Mouse (Mus musculus) embryonic fibroblast, embryonic 13.5 days (primary cell): ENCODE measurements at regions not wholly inside any gene's neighbourhood (a gene's known extent, or its start where the extent isn't known, plus 50 kb on each side); places are given as distances from the start of the nearest gene placed in this dataset.

Experiments
- CTCF ChIP-seq: IDR thresholded peaks from 2 replicates; pipeline ENCODE4 v1.5.1; 2011; ENCODE audit warnings: mild to moderate bottlenecking, control low read depth, low read length, moderate library complexity, borderline replicate concordance; ENCODE audit not compliant: insufficient read depth
- POLR2A ChIP-seq: IDR thresholded peaks from 2 replicates; pipeline ENCODE4 v1.6.1; 2011; ENCODE audit warnings: low read depth, mild to moderate bottlenecking, control low read depth, low read length, moderate library complexity

DNA sequence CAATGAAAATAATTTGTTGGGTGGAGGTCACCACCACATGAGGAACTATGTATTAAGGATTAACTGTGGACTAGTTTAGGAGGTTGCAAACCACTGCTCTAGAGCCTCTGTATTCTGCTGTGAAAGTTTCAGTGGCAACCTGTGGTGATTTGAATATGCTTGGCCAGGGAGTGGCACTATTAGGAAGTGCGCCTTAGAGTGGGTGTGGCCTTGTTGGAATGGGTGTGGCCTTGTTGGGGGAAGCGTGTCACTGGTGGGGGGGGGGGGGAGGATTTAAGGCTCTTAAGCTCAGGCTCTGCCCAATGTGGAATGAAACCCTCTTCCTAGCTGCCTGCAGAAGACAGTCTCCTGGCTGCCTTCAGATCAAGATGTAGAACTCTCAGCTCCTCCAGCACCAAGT lies 138.5 kb downstream of the Ttc8 start:
- no peak for TF ChIP-seq CTCF
- no peak for TF ChIP-seq POLR2A
